Mouse (Mus musculus): Measurements from ENCODE around the gene Miox. TPM values are rescaled to one million over a fixed set of nuclear protein-coding genes. Genes with fewer than 3 reads are reported as not detected.

Gene Miox
- polyA plus RNA-seq, 1 experiment from 2014 or later, result 119 TPM

GRCm38 (mm10) chr15:89384617-89385016 is 50.4 kb downstream of the Miox start, which contains the start of gene Klhdc7b:
TSS of gene Klhdc7b (plus strand) at chr15:89384917.
- WGBS, result 87% methylated on average over 7 of the region's 7 CpGs
- Histone ChIP-seq H3K36me3 (ENCODE audit: insufficient read depth, low read length) (no peaks in the 10 kb centered on the region), H3K4me3 (replicated peaks; ENCODE audit: low read depth, low read length) (no peak within 1 kb of the TSS), H3K9me3 (replicated peaks; ENCODE audit: low read length) (no peaks in the 10 kb centered on the region), H3K27ac (no peak within 1 kb of the TSS), H3K4me1 (replicated peaks; ENCODE audit: insufficient read depth, low read length) (0 out of 2 replicates have a peak, but pooled peaks cover under 1% of the 10 kb centered on the region), H3K9ac (ENCODE audit: low read depth, low read length) (no peak within 1 kb of the TSS), H3K4me2 (ENCODE audit: low read length) (no peak within 1 kb of the TSS), H3K27me3 (ENCODE audit: insufficient read depth, low read length) (peaks cover 8% of the 10 kb centered on the region)
- no peak for DNase-seq (ENCODE audit: low spot score)
- TF ChIP-seq CTCF (IDR thresholded peaks at IDR 0.05; ENCODE audit: low read depth), result no peak
- no peak for ATAC-seq (replicated peaks; ENCODE audit: low FRiP score, low read depth)

Small RNA genes lying within 50 kb of the gene (microRNA-seq; reads per million reads assigned to microRNA genes)
- not detected for gene Mir6959

Other genes with a start within 250 kb of the Miox start
- 18.3 and 21.3 TPM in 2 replicates for gene Selenoo, start 245.3 kb upstream of the Miox start, polyA plus RNA-seq (2015; fragmentation: Nextera tagmentation; extraction: Ambion mirVana)
- 6.6 and 7.4 TPM in 2 replicates for gene Tubgcp6, start 211.3 kb upstream of the Miox start, polyA plus RNA-seq (2015; fragmentation: Nextera tagmentation; extraction: Ambion mirVana)
- 12.8 and 13.2 TPM in 2 replicates for gene Hdac10, start 205.7 kb upstream of the Miox start, polyA plus RNA-seq (2015; fragmentation: Nextera tagmentation; extraction: Ambion mirVana)
- gene Mapk12, start 193.7 kb upstream of the Miox start, polyA plus RNA-seq (2015; fragmentation: Nextera tagmentation; extraction: Ambion mirVana), result 12.3 and 13.5 TPM in 2 replicates
- 7.5 and 9.3 TPM in 2 replicates for gene Mapk11, start 184.8 kb upstream of the Miox start, polyA plus RNA-seq (2015; fragmentation: Nextera tagmentation; extraction: Ambion mirVana)
- 126 and 130 TPM in 2 replicates for gene Plxnb2, start 153.6 kb upstream of the Miox start, polyA plus RNA-seq (2015; fragmentation: Nextera tagmentation; extraction: Ambion mirVana)
- gene Dennd6b, start 137.9 kb upstream of the Miox start, polyA plus RNA-seq (2015; fragmentation: Nextera tagmentation; extraction: Ambion mirVana), result 10.4 and 11.7 TPM in 2 replicates
- gene Ppp6r2, start 122.8 kb upstream of the Miox start, polyA plus RNA-seq (2015; fragmentation: Nextera tagmentation; extraction: Ambion mirVana), result 25.9 and 26.8 TPM in 2 replicates
- gene Sbf1, start 19.1 kb upstream of the Miox start, polyA plus RNA-seq (2015; fragmentation: Nextera tagmentation; extraction: Ambion mirVana), result 30.0 and 37.2 TPM in 2 replicates
- gene Adm2, start 11.7 kb upstream of the Miox start, polyA plus RNA-seq (2015; fragmentation: Nextera tagmentation; extraction: Ambion mirVana), result 1.5 and 2.0 TPM in 2 replicates
- gene Lmf2, start 21.3 kb downstream of the Miox start, polyA plus RNA-seq (2015; fragmentation: Nextera tagmentation; extraction: Ambion mirVana), result 46.1 and 48.1 TPM in 2 replicates
- 100 and 108 TPM in 2 replicates for gene Ncaph2, start 21.3 kb downstream of the Miox start, polyA plus RNA-seq (2015; fragmentation: Nextera tagmentation; extraction: Ambion mirVana)
- gene Sco2, start 39.4 kb downstream of the Miox start, polyA plus RNA-seq (2015; fragmentation: Nextera tagmentation; extraction: Ambion mirVana), result 11.7 and 12.6 TPM in 2 replicates
- 1.7 and 2.1 TPM in 2 replicates for gene Tymp, start 42.6 kb downstream of the Miox start, polyA plus RNA-seq (2015; fragmentation: Nextera tagmentation; extraction: Ambion mirVana)
- gene Odf3b, start 44.9 kb downstream of the Miox start, polyA plus RNA-seq (2015; fragmentation: Nextera tagmentation; extraction: Ambion mirVana), result 0.68 and 0.87 TPM in 2 replicates
- gene Klhdc7b, start 50.5 kb downstream of the Miox start, polyA plus RNA-seq (2015; fragmentation: Nextera tagmentation; extraction: Ambion mirVana), result not detected in 2 replicates
- gene Syce3, start 76.1 kb downstream of the Miox start, polyA plus RNA-seq (2015; fragmentation: Nextera tagmentation; extraction: Ambion mirVana), result not detected in 2 replicates
- gene Cpt1b, start 91.5 kb downstream of the Miox start, polyA plus RNA-seq (2015; fragmentation: Nextera tagmentation; extraction: Ambion mirVana), result 23.7 and 26.2 TPM in 2 replicates
- gene C730034F03Rik, start 95.2 kb downstream of the Miox start, polyA plus RNA-seq (2015; fragmentation: Nextera tagmentation; extraction: Ambion mirVana), result 1.5 and 1.7 TPM in 2 replicates
- not detected in 2 replicates for gene Gm44502, start 95.3 kb downstream of the Miox start, polyA plus RNA-seq (2015; fragmentation: Nextera tagmentation; extraction: Ambion mirVana)
- gene Chkb, start 95.5 kb downstream of the Miox start, polyA plus RNA-seq (2015; fragmentation: Nextera tagmentation; extraction: Ambion mirVana), result 64.5 and 65.1 TPM in 2 replicates
- gene Mapk8ip2, start 119.5 kb downstream of the Miox start, polyA plus RNA-seq (2015; fragmentation: Nextera tagmentation; extraction: Ambion mirVana), result 0.34 and 0.55 TPM in 2 replicates
- 13.0 and 13.9 TPM in 2 replicates for gene Arsa, start 143.0 kb downstream of the Miox start, polyA plus RNA-seq (2015; fragmentation: Nextera tagmentation; extraction: Ambion mirVana)
- gene Shank3, start 165.2 kb downstream of the Miox start, polyA plus RNA-seq (2015; fragmentation: Nextera tagmentation; extraction: Ambion mirVana), result 1.0 and 1.2 TPM in 2 replicates
- gene Acr, start 233.9 kb downstream of the Miox start, polyA plus RNA-seq (2015; fragmentation: Nextera tagmentation; extraction: Ambion mirVana), result not detected in 2 replicates

Measured in kidney, postnatal 0 days (tissue).